Mouse (Mus musculus) olfactory bulb, adult 2 months (tissue): ENCODE measurements around the gene Brsk2. TPM values are rescaled to one million over a fixed set of nuclear protein-coding genes. Genes with fewer than 3 reads are reported as not detected.
"Not testable (repeated sequence)": the region's sequence is repeated elsewhere in the genome, so short reads cannot be mapped to it uniquely, and the experiment has no call there.

Source experiments
- H3K27ac ChIP-seq: fragments of 200-500 bp; 2 replicates; pipeline ENCODE4 v1.5.1; 2012; ENCODE audit warnings: low read depth, low read length; ENCODE audit not compliant: insufficient read depth
- H3K4me1 ChIP-seq: fragments of 200-500 bp; 2 replicates; pipeline ENCODE4 v1.6.1; 2012; ENCODE audit warnings: low read length; ENCODE audit not compliant: control insufficient read depth, insufficient read depth
- H3K4me3 ChIP-seq: fragments of 200-500 bp; 2 replicates; pipeline ENCODE4 v1.5.1; 2012; ENCODE audit warnings: mild to moderate bottlenecking, low read depth, low read length, moderate library complexity; ENCODE audit not compliant: insufficient read depth
- CTCF ChIP-seq: fragments of 200-500 bp; IDR thresholded peaks from 2 replicates; pipeline ENCODE4 v1.5.1; 2012; ENCODE audit warnings: low read depth, mild to moderate bottlenecking, low read length, moderate library complexity; ENCODE audit not compliant: insufficient read depth
- POLR2A ChIP-seq: fragments of 200-500 bp; IDR thresholded peaks from 2 replicates; pipeline ENCODE4 v1.6.1; 2012; ENCODE audit warnings: mild to moderate bottlenecking, low read depth, low read length, moderate library complexity; ENCODE audit not compliant: insufficient read depth
- WGBS: fragments of 180-500 bp; shearing (Covaris S2); methylation state at CpG from one replicate; pipeline ENCODE4 v1.1.7; 2018; 5-methylcytosine and 5-hydroxymethylcytosine counted together
- polyA plus RNA-seq: library from polyadenylated mRNA; stranded (reverse); fragments of >200 nt; gene quantifications from 2 replicates; pipeline ENCODE4 v1.2.4, GENCODE M21; 2012; ENCODE audit warnings: low replicate concordance; ENCODE audit not compliant: missing spikeins, insufficient read depth, insufficient read length

Gene Brsk2
- not detected in 2 replicates for polyA plus RNA-seq

- Histone ChIP-seq H3K27ac (peak within 1 kb of the TSS; percentile 8; the same call in 1 of the 2 replicates), H3K4me1 (peaks cover 26% of the 10 kb centered on the region; the same call in 1 of the 2 replicates), H3K4me3 (peak within 1 kb of the TSS; percentile 57)
- WGBS, result 4% methylated on average over 55 of the region's 55 CpGs
- TF ChIP-seq CTCF (no peak), POLR2A (no peak)
These were observed at the start of gene Brsk2 for GRCm38 (mm10) chr7:141948906-141949798. Gene Brsk2, plus strand, starts transcription at chr7:141949751.

- 1% methylated on average over 16 of the region's 16 CpGs for WGBS
- TF ChIP-seq POLR2A (no peak), CTCF (no peak)
- Histone ChIP-seq H3K4me1 (peaks cover 5% of the 10 kb centered on the region; the same call in 1 of the 2 replicates), H3K4me3 (peak overlapping the region; percentile 76), H3K27ac (peak overlapping the region; percentile 14; the same call in 1 of the 2 replicates)
These were observed 47.7 kb upstream of the Brsk2 start for GRCm38 (mm10) chr7:141901825-141902224.

- peak overlapping the region; percentile 73 for H3K27ac ChIP-seq
- under 1% methylated on average over 44 of the region's 44 CpGs for WGBS
- TF ChIP-seq CTCF (no peak), POLR2A (peak; percentile 72)
- H3K4me3 ChIP-seq, result peak overlapping the region; percentile 76
- H3K4me1 ChIP-seq, result peaks cover 5% of the 10 kb centered on the region; the same call in 1 of the 2 replicates
These were observed 47.3 kb upstream of the Brsk2 start for GRCm38 (mm10) chr7:141902269-141902729.

- TF ChIP-seq CTCF (no peak), POLR2A (no peak)
- Histone ChIP-seq H3K27ac (peak overlapping the region; percentile 73), H3K4me3 (peak overlapping the region; percentile 49), H3K4me1 (peaks cover 5% of the 10 kb centered on the region; the same call in 1 of the 2 replicates)
- WGBS, result 59% methylated on average over 4 of the region's 4 CpGs
These were observed 46.8 kb upstream of the Brsk2 start for GRCm38 (mm10) chr7:141902791-141903190.

- TF ChIP-seq POLR2A, result no peak
- TF ChIP-seq CTCF, result no peak
- H3K4me1 ChIP-seq, result no peaks in the 10 kb centered on the region
- 82% methylated on average over 6 of the region's 6 CpGs for WGBS
- no peak overlapping the region for H3K27ac ChIP-seq
- no peak overlapping the region for H3K4me3 ChIP-seq
These were observed 41.0 kb upstream of the Brsk2 start for GRCm38 (mm10) chr7:141908591-141908990.

- Histone ChIP-seq H3K27ac (no peak overlapping the region), H3K4me1 (no peaks in the 10 kb centered on the region), H3K4me3 (no peak overlapping the region)
- WGBS, result 78% methylated on average over 3 of the region's 3 CpGs
- TF ChIP-seq POLR2A (no peak), CTCF (no peak)
These were observed 38.2 kb upstream of the Brsk2 start for GRCm38 (mm10) chr7:141911305-141911704.

- 90% methylated on average over 2 of the region's 2 CpGs for WGBS
- TF ChIP-seq POLR2A, result no peak
- Histone ChIP-seq H3K27ac (no peak within 1 kb of the TSS), H3K4me3 (no peak within 1 kb of the TSS), H3K4me1 (no peaks in the 10 kb centered on the region)
These were observed 31.1 kb upstream of the Brsk2 start, which contains the start of gene Tollip for GRCm38 (mm10) chr7:141918407-141918806. Gene Tollip, minus strand, starts transcription at chr7:141918507.

GRCm38 (mm10) chr7:141924121-141924520 is 25.4 kb upstream of the Brsk2 start:
- WGBS, result 93% methylated on average over 17 of the region's 17 CpGs
- H3K27ac ChIP-seq, result not testable (repeated sequence)

GRCm38 (mm10) chr7:141924917-141925316 is 24.6 kb upstream of the Brsk2 start:
- TF ChIP-seq CTCF, result peak; percentile 98
- TF ChIP-seq POLR2A, result no peak
- WGBS, result 4% methylated on average over 7 of the region's 7 CpGs
- no peak overlapping the region for H3K4me3 ChIP-seq
- peaks cover 8% of the 10 kb centered on the region for H3K4me1 ChIP-seq
- no peak overlapping the region for H3K27ac ChIP-seq

More at GRCm38 (mm10) chr7:141924121-141924520, 25.4 kb upstream of the Brsk2 start:
- not testable (repeated sequence) for H3K4me1 ChIP-seq, H3K4me3 ChIP-seq
